Mouse (Mus musculus) heart, embryonic 13.5 days (tissue): ENCODE data around the gene Mdh1b. TPM values are rescaled to one million over a fixed set of nuclear protein-coding genes. Genes with fewer than 3 reads are reported as not detected.

ENCODE experiments used
- ATAC-seq: fragments of 200-750 bp; cut with Nextera tagmentation; 2 replicates; pipeline ENCODE4 v1.8.0; 2017; ENCODE audit warnings: moderate TSS enrichment; ENCODE audit not compliant: insufficient number of reproducible peaks, low FRiP score, low TSS enrichment; ENCODE audit errors: extremely low read depth
- H3K27ac ChIP-seq: fragments of 300-500 bp; sonication (generic); replicated peaks from 2 replicates; pipeline ENCODE4 v1.5.1; 2015; ENCODE audit warnings: moderate library complexity, mild to moderate bottlenecking, inconsistent platforms
- H3K27me3 ChIP-seq: fragments of 300-500 bp; sonication (generic); replicated peaks from 2 replicates; pipeline ENCODE4 v1.6.1; 2015; ENCODE audit warnings: mild to moderate bottlenecking, inconsistent platforms
- H3K36me3 ChIP-seq: fragments of 300-500 bp; sonication (generic); 2 replicates; pipeline ENCODE4 v1.6.1; 2015; ENCODE audit warnings: mild to moderate bottlenecking, inconsistent platforms
- H3K4me1 ChIP-seq: fragments of 300-500 bp; sonication (generic); 2 replicates; pipeline ENCODE4 v1.6.1; 2015; ENCODE audit warnings: inconsistent platforms
- H3K4me2 ChIP-seq: fragments of 300-500 bp; sonication (generic); 2 replicates; pipeline ENCODE4 v1.6.1; 2015; ENCODE audit warnings: inconsistent platforms, mild to moderate bottlenecking, moderate library complexity
- H3K4me3 ChIP-seq: fragments of 300-500 bp; sonication (generic); 2 replicates; pipeline ENCODE4 v1.5.1; 2015; ENCODE audit warnings: moderate library complexity, mild to moderate bottlenecking, inconsistent platforms
- H3K9ac ChIP-seq: fragments of 300-500 bp; sonication (generic); 2 replicates; pipeline ENCODE4 v1.6.1; 2015; ENCODE audit warnings: inconsistent platforms, mild to moderate bottlenecking, moderate library complexity
- H3K9me3 ChIP-seq: fragments of 300-500 bp; sonication (generic); 2 replicates; pipeline ENCODE4 v1.6.1; 2016; ENCODE audit warnings: inconsistent platforms
- WGBS: fragments of 180-500 bp; shearing (Covaris S2); methylation state at CpG from one replicate; pipeline ENCODE4 v1.1.7; 2015; ENCODE audit warnings: mixed read lengths; 5-methylcytosine and 5-hydroxymethylcytosine counted together
- polyA plus RNA-seq: library from polyadenylated mRNA; unstranded; fragments of >200 nt; fragmentation: Nextera tagmentation; extraction: Ambion mirVana; gene quantifications from 2 replicates; pipeline ENCODE4 v1.2.1, GENCODE M21; 2015

The Mdh1b gene
- polyA plus RNA-seq, 1 experiment from 2014 or later: not detected

GRCm38 (mm10) chr1:63658016-63658415 lies 72.1 kb downstream of the Mdh1b start:
- no peaks in the 10 kb centered on the region for H3K9me3 ChIP-seq
- no peaks in the 10 kb centered on the region for H3K36me3 ChIP-seq
- H3K4me3 ChIP-seq: no peak overlapping the region
- H3K27ac ChIP-seq: no peak overlapping the region
- ATAC-seq: no peak
- no peaks in the 10 kb centered on the region for H3K4me1 ChIP-seq
- 15% methylated on average over 6 of the region's 6 CpGs for WGBS
- peaks cover 17% of the 10 kb centered on the region; the same call in 1 of the 2 replicates for H3K27me3 ChIP-seq
- H3K9ac ChIP-seq: no peak overlapping the region
- H3K4me2 ChIP-seq: no peak overlapping the region

Other genes with a start within 250 kb of the Mdh1b start
- gene Gm39653, start 114.3 kb downstream of the Mdh1b start, polyA plus RNA-seq: not detected in 2 replicates
- not detected in 2 replicates for gene Dytn, start 43.4 kb downstream of the Mdh1b start, polyA plus RNA-seq
- gene Fastkd2, start 296 bp upstream of the Mdh1b start, polyA plus RNA-seq: 44.6 and 45.4 TPM in 2 replicates
- gene 4933402D24Rik, start 38.9 kb upstream of the Mdh1b start, polyA plus RNA-seq: 0.08 TPM in 1 of 2 replicates, not detected in the other